Mouse (Mus musculus) forebrain, embryonic 11.5 days (tissue): ENCODE measurements at regions not wholly inside any gene's neighbourhood (a gene's known extent, or its start where the extent isn't known, plus 50 kb on each side); places are given as distances from the start of the nearest gene placed in this dataset.
A peak's percentile ranks its signal among the peaks of the same experiment; 100 is the strongest.

ENCODE experiments used
- ATAC-seq: fragments of 200-750 bp; cut with Nextera tagmentation; replicated peaks from 2 replicates; pipeline ENCODE4 v1.8.0; 2017; ENCODE audit warnings: moderate TSS enrichment; ENCODE audit not compliant: low FRiP score
- DNase-seq: peaks from one replicate; pipeline ENCODE4 v3.0.0-alpha.2; 2017; ENCODE audit warnings: low spot score
- H3K27ac ChIP-seq: fragments of 300-500 bp; sonication (generic); 2 replicates; pipeline ENCODE4 v1.5.1; 2014; ENCODE audit warnings: low read depth, low read length
- H3K27me3 ChIP-seq: fragments of 300-500 bp; sonication (generic); 2 replicates; pipeline ENCODE4 v1.6.1; 2014; ENCODE audit warnings: mild to moderate bottlenecking, low read length, mixed read lengths; ENCODE audit not compliant: control insufficient read depth, insufficient read depth
- H3K36me3 ChIP-seq: fragments of 300-500 bp; sonication (generic); 2 replicates; pipeline ENCODE4 v1.6.1; 2014; ENCODE audit warnings: mild to moderate bottlenecking, low read length, moderate library complexity, mixed read lengths; ENCODE audit not compliant: control insufficient read depth, insufficient read depth
- H3K4me1 ChIP-seq: fragments of 300-500 bp; sonication (generic); replicated peaks from 2 replicates; pipeline ENCODE4 v1.6.1; 2014; ENCODE audit warnings: low read length, mixed read lengths; ENCODE audit not compliant: control insufficient read depth, insufficient read depth
- H3K4me2 ChIP-seq: fragments of 300-500 bp; sonication (generic); 2 replicates; pipeline ENCODE4 v1.6.1; 2014; ENCODE audit warnings: low read depth, mild to moderate bottlenecking, low read length, moderate library complexity, mixed read lengths; ENCODE audit not compliant: severe bottlenecking
- H3K4me3 ChIP-seq: fragments of 300-500 bp; sonication (generic); 2 replicates; pipeline ENCODE4 v1.5.1; 2014; ENCODE audit warnings: low read depth, low read length
- H3K9ac ChIP-seq: fragments of 300-500 bp; sonication (generic); 2 replicates; pipeline ENCODE4 v1.6.1; 2014; ENCODE audit warnings: low read length
- H3K9me3 ChIP-seq: fragments of 300-500 bp; sonication (generic); 2 replicates; pipeline ENCODE4 v1.6.1; 2016; ENCODE audit warnings: low read length, mixed read lengths; ENCODE audit not compliant: control insufficient read depth
- WGBS: fragments of 180-500 bp; shearing (Covaris S2); extraction: QIAGEN DNeasy Blood & Tissue Kit; methylation state at CpG from one replicate; pipeline ENCODE4 v1.1.7; 2014; 5-methylcytosine and 5-hydroxymethylcytosine counted together

GRCm38 (mm10) chr13:47368041-47368823 lies 245.8 kb downstream of the Rnf144b start:
- H3K36me3 ChIP-seq: no peaks in the 10 kb centered on the region
- ATAC-seq (no peak), DNase-seq (no peak)
- no peak overlapping the region for H3K4me2 ChIP-seq
- WGBS: 34% methylated on average over 13 of the region's 13 CpGs
- H3K27me3 ChIP-seq: no peaks in the 10 kb centered on the region
- H3K27ac ChIP-seq: no peak overlapping the region
- no peak overlapping the region for H3K4me3 ChIP-seq
- H3K9ac ChIP-seq: no peak overlapping the region
- H3K9me3 ChIP-seq: no peaks in the 10 kb centered on the region
- no peaks in the 10 kb centered on the region; the same call in none of the 2 replicates for H3K4me1 ChIP-seq

GRCm38 (mm10) chr13:47374583-47374982 lies 252.1 kb downstream of the Rnf144b start:
- Histone ChIP-seq H3K9ac (no peak overlapping the region), H3K4me1 (no peaks in the 10 kb centered on the region), H3K9me3 (no peaks in the 10 kb centered on the region; the same call in 1 of the 2 replicates), H3K27ac (no peak overlapping the region), H3K4me3 (no peak overlapping the region), H3K4me2 (no peak overlapping the region), H3K36me3 (no peaks in the 10 kb centered on the region), H3K27me3 (no peaks in the 10 kb centered on the region)
- ATAC-seq: no peak
- DNase-seq: no peak
- 81% methylated on average over 1 of the region's 1 CpGs for WGBS

- 60% methylated on average over 5 of the region's 5 CpGs for WGBS
- ATAC-seq (no peak), DNase-seq (no peak)
- Histone ChIP-seq H3K4me2 (no peak overlapping the region), H3K9me3 (no peaks in the 10 kb centered on the region), H3K36me3 (no peaks in the 10 kb centered on the region), H3K4me3 (no peak overlapping the region), H3K27ac (no peak overlapping the region), H3K4me1 (no peaks in the 10 kb centered on the region), H3K9ac (no peak overlapping the region), H3K27me3 (peaks cover 8% of the 10 kb centered on the region; the same call in 1 of the 2 replicates)
Observed at GRCm38 (mm10) chr13:47391023-47391422, 268.6 kb downstream of the Rnf144b start.

GRCm38 (mm10) chr13:47397726-47398350 lies 275.4 kb downstream of the Rnf144b start:
- H3K4me2 ChIP-seq: no peak overlapping the region
- no peak overlapping the region for H3K4me3 ChIP-seq
- H3K27me3 ChIP-seq: peaks cover 23% of the 10 kb centered on the region
- H3K27ac ChIP-seq: no peak overlapping the region
- no peaks in the 10 kb centered on the region for H3K9me3 ChIP-seq
- H3K9ac ChIP-seq: no peak overlapping the region
- no peaks in the 10 kb centered on the region for H3K36me3 ChIP-seq
- DNase-seq (peak; percentile 66), ATAC-seq (peak; percentile 33; the same call in 1 of the 2 replicates)
- 49% methylated on average over 8 of the region's 8 CpGs for WGBS
- H3K4me1 ChIP-seq: no peaks in the 10 kb centered on the region

- peaks cover 21% of the 10 kb centered on the region for H3K27me3 ChIP-seq
Observed at GRCm38 (mm10) chr13:47398976-47399375, 276.5 kb downstream of the Rnf144b start.

GRCm38 (mm10) chr13:47413261-47413660 lies 290.8 kb downstream of the Rnf144b start:
- DNase-seq: no peak
- Histone ChIP-seq H3K4me2 (no peak overlapping the region), H3K4me3 (no peak overlapping the region), H3K9ac (no peak overlapping the region), H3K36me3 (no peaks in the 10 kb centered on the region), H3K27me3 (no peaks in the 10 kb centered on the region), H3K4me1 (no peaks in the 10 kb centered on the region), H3K9me3 (no peaks in the 10 kb centered on the region), H3K27ac (no peak overlapping the region)
- WGBS: 87% methylated on average over 3 of the region's 3 CpGs
- ATAC-seq: no peak

More at GRCm38 (mm10) chr13:47398976-47399375, 276.5 kb downstream of the Rnf144b start:
- no peak for DNase-seq
- H3K4me2 ChIP-seq: no peak overlapping the region
- no peak overlapping the region for H3K27ac ChIP-seq
- no peak overlapping the region for H3K4me3 ChIP-seq
- 84% methylated on average over 5 of the region's 5 CpGs for WGBS
- ATAC-seq: no peak
- no peaks in the 10 kb centered on the region for H3K36me3 ChIP-seq
- H3K4me1 ChIP-seq: no peaks in the 10 kb centered on the region
- H3K9ac ChIP-seq: no peak overlapping the region
- no peaks in the 10 kb centered on the region for H3K9me3 ChIP-seq

- Histone ChIP-seq H3K27ac (no peak overlapping the region), H3K4me3 (no peak overlapping the region), H3K27me3 (no peaks in the 10 kb centered on the region), H3K36me3 (no peaks in the 10 kb centered on the region), H3K9ac (no peak overlapping the region), H3K4me1 (no peaks in the 10 kb centered on the region), H3K4me2 (no peak overlapping the region), H3K9me3 (no peaks in the 10 kb centered on the region)
- 87% methylated on average over 9 of the region's 9 CpGs for WGBS
- DNase-seq (no peak), ATAC-seq (no peak)
Observed at GRCm38 (mm10) chr13:47413940-47414339, 291.5 kb downstream of the Rnf144b start.

GRCm38 (mm10) chr13:47429856-47430365 lies 307.5 kb downstream of the Rnf144b start:
- H3K27me3 ChIP-seq: no peaks in the 10 kb centered on the region
- peak overlapping the region; percentile 29; the same call in 1 of the 2 replicates for H3K9ac ChIP-seq
- H3K9me3 ChIP-seq: no peaks in the 10 kb centered on the region
- peaks cover 4% of the 10 kb centered on the region; the same call in 1 of the 2 replicates for H3K4me1 ChIP-seq
- no peaks in the 10 kb centered on the region for H3K36me3 ChIP-seq
- WGBS: 23% methylated on average over 8 of the region's 8 CpGs
- ATAC-seq (no peak), DNase-seq (no peak)
- H3K27ac ChIP-seq: peak overlapping the region; percentile 70; the same call in 1 of the 2 replicates
- peak overlapping the region; percentile 34; the same call in 1 of the 2 replicates for H3K4me2 ChIP-seq
- H3K4me3 ChIP-seq: no peak overlapping the region
